Mouse (Mus musculus): ENCODE measurements at regions not wholly inside any gene's neighbourhood (a gene's known extent, or its start where the extent isn't known, plus 50 kb on each side); places are given as distances from the start of the nearest gene placed in this dataset.

GRCm38 (mm10) chr15:96201701-96202460 is 85.4 kb upstream of the Arid2 start:
- no peak for DNase-seq (ENCODE audit: low spot score)
- Histone ChIP-seq H3K36me3 (ENCODE audit: control insufficient read depth, insufficient read depth, low read length) (no peaks in the 10 kb centered on the region), H3K4me1 (replicated peaks; ENCODE audit: control insufficient read depth, insufficient read depth, low read length) (no peaks in the 10 kb centered on the region), H3K9ac (ENCODE audit: low read length) (no peak overlapping the region), H3K27me3 (ENCODE audit: control insufficient read depth, insufficient read depth, low read length) (no peaks in the 10 kb centered on the region), H3K4me2 (ENCODE audit: low read depth, low read length, severe bottlenecking) (no peak overlapping the region), H3K27ac (ENCODE audit: low read depth, low read length) (no peak overlapping the region), H3K9me3 (ENCODE audit: control insufficient read depth, low read length) (no peaks in the 10 kb centered on the region), H3K4me3 (ENCODE audit: low read depth, low read length) (no peak overlapping the region)
- no peak for ATAC-seq (replicated peaks; ENCODE audit: low FRiP score)
- WGBS: 92% methylated on average over 10 of the region's 10 CpGs

GRCm38 (mm10) chr15:96204187-96204586 is 83.1 kb upstream of the Arid2 start:
- WGBS: 93% methylated on average over 5 of the region's 5 CpGs
- H3K27ac ChIP-seq (ENCODE audit: low read depth, low read length): no peak overlapping the region
- no peaks in the 10 kb centered on the region for H3K27me3 ChIP-seq (ENCODE audit: control insufficient read depth, insufficient read depth, low read length)

GRCm38 (mm10) chr15:96204623-96205022 is 82.7 kb upstream of the Arid2 start:
- ATAC-seq (replicated peaks; ENCODE audit: low FRiP score) (no peak), DNase-seq (ENCODE audit: low spot score) (no peak)
- no peak overlapping the region for H3K4me2 ChIP-seq (ENCODE audit: low read depth, low read length, severe bottlenecking)
- WGBS: 75% methylated on average over 5 of the region's 5 CpGs
- no peak overlapping the region for H3K4me3 ChIP-seq (ENCODE audit: low read depth, low read length)
- H3K4me1 ChIP-seq (replicated peaks; ENCODE audit: control insufficient read depth, insufficient read depth, low read length): no peaks in the 10 kb centered on the region
- H3K27me3 ChIP-seq (ENCODE audit: control insufficient read depth, insufficient read depth, low read length): no peaks in the 10 kb centered on the region
- H3K9me3 ChIP-seq (ENCODE audit: control insufficient read depth, low read length): no peaks in the 10 kb centered on the region
- H3K36me3 ChIP-seq (ENCODE audit: control insufficient read depth, insufficient read depth, low read length): no peaks in the 10 kb centered on the region
- H3K9ac ChIP-seq (ENCODE audit: low read length): no peak overlapping the region
- H3K27ac ChIP-seq (ENCODE audit: low read depth, low read length): no peak overlapping the region

More at GRCm38 (mm10) chr15:96204187-96204586, 83.1 kb upstream of the Arid2 start:
- H3K4me1 ChIP-seq (replicated peaks; ENCODE audit: control insufficient read depth, insufficient read depth, low read length): no peaks in the 10 kb centered on the region
- no peaks in the 10 kb centered on the region for H3K36me3 ChIP-seq (ENCODE audit: control insufficient read depth, insufficient read depth, low read length)
- no peak overlapping the region for H3K4me2 ChIP-seq (ENCODE audit: low read depth, low read length, severe bottlenecking)
- no peak for DNase-seq (ENCODE audit: low spot score)
- H3K9me3 ChIP-seq (ENCODE audit: control insufficient read depth, low read length): no peaks in the 10 kb centered on the region
- no peak overlapping the region for H3K9ac ChIP-seq (ENCODE audit: low read length)
- ATAC-seq (replicated peaks; ENCODE audit: low FRiP score): no peak
- H3K4me3 ChIP-seq (ENCODE audit: low read depth, low read length): no peak overlapping the region

- Histone ChIP-seq H3K27me3 (ENCODE audit: control insufficient read depth, insufficient read depth, low read length) (no peaks in the 10 kb centered on the region), H3K4me3 (ENCODE audit: low read depth, low read length) (no peak overlapping the region), H3K4me1 (replicated peaks; ENCODE audit: control insufficient read depth, insufficient read depth, low read length) (no peaks in the 10 kb centered on the region), H3K4me2 (ENCODE audit: low read depth, low read length, severe bottlenecking) (no peak overlapping the region), H3K9me3 (ENCODE audit: control insufficient read depth, low read length) (no peaks in the 10 kb centered on the region), H3K9ac (ENCODE audit: low read length) (no peak overlapping the region), H3K36me3 (ENCODE audit: control insufficient read depth, insufficient read depth, low read length) (no peaks in the 10 kb centered on the region), H3K27ac (ENCODE audit: low read depth, low read length) (no peak overlapping the region)
- ATAC-seq (replicated peaks; ENCODE audit: low FRiP score) (no peak), DNase-seq (ENCODE audit: low spot score) (no peak)
- 83% methylated on average over 11 of the region's 11 CpGs for WGBS
Measured at GRCm38 (mm10) chr15:96210721-96211400, 76.5 kb upstream of the Arid2 start.

DNA sequence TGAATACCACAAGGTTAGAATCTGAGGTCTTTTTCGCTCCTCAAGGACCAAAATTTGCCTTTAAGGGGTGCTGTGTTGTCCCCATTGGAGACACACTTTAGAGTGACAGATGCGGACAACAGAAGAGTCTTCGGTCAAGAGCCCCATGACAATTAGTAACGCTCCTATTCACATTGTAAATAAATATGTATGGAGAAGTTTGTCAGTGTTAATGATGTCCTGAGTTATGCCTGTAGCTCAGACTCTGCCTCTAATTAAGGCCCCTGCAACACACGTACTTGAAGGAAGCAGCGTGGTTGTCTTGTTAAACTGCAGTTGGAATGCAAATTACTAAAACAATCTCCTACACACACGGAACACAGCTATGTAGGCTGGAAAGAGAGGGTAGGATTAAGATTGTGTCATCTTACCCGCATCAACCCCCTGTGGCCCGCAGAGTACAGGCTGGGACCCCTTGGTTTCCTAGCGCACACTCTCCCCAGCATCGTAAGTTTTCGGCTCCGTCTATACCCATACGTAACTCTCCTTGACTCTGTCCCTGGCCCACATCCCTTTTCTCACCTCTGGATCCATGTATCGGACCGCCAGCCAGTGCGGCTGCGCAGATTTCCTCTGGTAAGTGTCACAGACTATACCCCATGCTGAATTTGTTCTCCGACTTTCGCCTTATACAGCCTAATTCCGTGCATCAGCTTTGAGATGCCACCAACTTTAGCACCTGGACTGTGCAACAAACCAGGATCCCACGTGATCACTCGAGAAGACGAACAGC is 73.6 kb upstream of the Arid2 start:
- H3K4me3 ChIP-seq (ENCODE audit: low read depth, low read length): no peak overlapping the region
- 84% methylated on average over 24 of the region's 24 CpGs for WGBS
- no peaks in the 10 kb centered on the region for H3K4me1 ChIP-seq (replicated peaks; ENCODE audit: control insufficient read depth, insufficient read depth, low read length)
- H3K36me3 ChIP-seq (ENCODE audit: control insufficient read depth, insufficient read depth, low read length): no peaks in the 10 kb centered on the region
- no peak overlapping the region for H3K4me2 ChIP-seq (ENCODE audit: low read depth, low read length, severe bottlenecking)
- DNase-seq (ENCODE audit: low spot score) (no peak), ATAC-seq (replicated peaks; ENCODE audit: low FRiP score) (no peak)
- no peaks in the 10 kb centered on the region for H3K9me3 ChIP-seq (ENCODE audit: control insufficient read depth, low read length)
- H3K27ac ChIP-seq (ENCODE audit: low read depth, low read length): no peak overlapping the region
- no peak overlapping the region for H3K9ac ChIP-seq (ENCODE audit: low read length)
- H3K27me3 ChIP-seq (ENCODE audit: control insufficient read depth, insufficient read depth, low read length): no peaks in the 10 kb centered on the region

- H3K9ac ChIP-seq (ENCODE audit: low read length): no peak overlapping the region
- H3K27me3 ChIP-seq (ENCODE audit: control insufficient read depth, insufficient read depth, low read length): no peaks in the 10 kb centered on the region
- no peaks in the 10 kb centered on the region for H3K36me3 ChIP-seq (ENCODE audit: control insufficient read depth, insufficient read depth, low read length)
- H3K4me1 ChIP-seq (replicated peaks; ENCODE audit: control insufficient read depth, insufficient read depth, low read length): no peaks in the 10 kb centered on the region
- no peak overlapping the region for H3K4me2 ChIP-seq (ENCODE audit: low read depth, low read length, severe bottlenecking)
- 92% methylated on average over 15 of the region's 15 CpGs for whole genome bisulfite sequencing
- DNase-seq (ENCODE audit: low spot score) (no peak), ATAC-seq (replicated peaks; ENCODE audit: low FRiP score) (no peak)
- H3K4me3 ChIP-seq (ENCODE audit: low read depth, low read length): no peak overlapping the region
- no peaks in the 10 kb centered on the region for H3K9me3 ChIP-seq (ENCODE audit: control insufficient read depth, low read length)
- no peak overlapping the region for H3K27ac ChIP-seq (ENCODE audit: low read depth, low read length)
Measured at GRCm38 (mm10) chr15:96217896-96218295, 69.4 kb upstream of the Arid2 start.

DNA sequence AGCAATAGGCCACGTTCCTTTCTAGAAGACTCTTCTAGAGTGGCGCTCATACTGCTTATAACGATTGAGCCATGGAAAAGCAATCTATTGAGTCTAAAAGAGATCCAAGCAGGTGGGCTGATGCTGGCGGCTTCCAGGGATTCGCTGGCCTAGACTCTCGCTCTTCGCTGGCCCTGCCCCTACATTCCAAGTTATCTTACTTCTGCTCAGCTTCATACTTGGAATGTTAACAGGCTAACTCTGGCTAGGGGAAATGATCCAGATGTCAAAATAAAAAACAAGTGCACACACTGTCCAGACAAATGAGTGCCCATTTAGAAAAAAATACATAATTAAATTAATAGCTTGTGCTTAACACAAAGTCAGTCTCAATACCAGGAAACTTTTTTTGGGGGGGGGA is 67.6 kb upstream of the Arid2 start:
- no peak overlapping the region for H3K27ac ChIP-seq (ENCODE audit: low read depth, low read length)
- WGBS: 88% methylated on average over 7 of the region's 7 CpGs
- ATAC-seq (replicated peaks; ENCODE audit: low FRiP score) (no peak), DNase-seq (ENCODE audit: low spot score) (no peak)
- no peaks in the 10 kb centered on the region for H3K4me1 ChIP-seq (replicated peaks; ENCODE audit: control insufficient read depth, insufficient read depth, low read length)
- H3K9ac ChIP-seq (ENCODE audit: low read length): no peak overlapping the region
- H3K9me3 ChIP-seq (ENCODE audit: control insufficient read depth, low read length): no peaks in the 10 kb centered on the region
- H3K36me3 ChIP-seq (ENCODE audit: control insufficient read depth, insufficient read depth, low read length): no peaks in the 10 kb centered on the region
- H3K4me3 ChIP-seq (ENCODE audit: low read depth, low read length): no peak overlapping the region
- H3K4me2 ChIP-seq (ENCODE audit: low read depth, low read length, severe bottlenecking): no peak overlapping the region
- H3K27me3 ChIP-seq (ENCODE audit: control insufficient read depth, insufficient read depth, low read length): no peaks in the 10 kb centered on the region

- ATAC-seq (replicated peaks; ENCODE audit: low FRiP score) (no peak), DNase-seq (ENCODE audit: low spot score) (no peak)
- H3K4me2 ChIP-seq (ENCODE audit: low read depth, low read length, severe bottlenecking): no peak overlapping the region
- 90% methylated on average over 3 of the region's 3 CpGs for WGBS
- no peak overlapping the region for H3K9ac ChIP-seq (ENCODE audit: low read length)
- no peaks in the 10 kb centered on the region for H3K4me1 ChIP-seq (replicated peaks; ENCODE audit: control insufficient read depth, insufficient read depth, low read length)
- H3K36me3 ChIP-seq (ENCODE audit: control insufficient read depth, insufficient read depth, low read length): no peaks in the 10 kb centered on the region
- H3K27me3 ChIP-seq (ENCODE audit: control insufficient read depth, insufficient read depth, low read length): no peaks in the 10 kb centered on the region
- H3K4me3 ChIP-seq (ENCODE audit: low read depth, low read length): no peak overlapping the region
- no peak overlapping the region for H3K27ac ChIP-seq (ENCODE audit: low read depth, low read length)
- no peaks in the 10 kb centered on the region for H3K9me3 ChIP-seq (ENCODE audit: control insufficient read depth, low read length)
Measured at GRCm38 (mm10) chr15:96231969-96232368, 55.3 kb upstream of the Arid2 start.

Data from forebrain, embryonic 11.5 days (tissue).